Mouse (Mus musculus) neutrophil, adult 5-6 weeks (primary cell): ENCODE results near the gene Marc2. TPM values are rescaled to one million over a fixed set of nuclear protein-coding genes. Genes with fewer than 3 reads are reported as not detected.

Experiments used
- ATAC-seq: fragments of 151-379, 151-347 bp; 2 replicates; pipeline ENCODE4 v1.8.0; 2017; ENCODE audit warnings: mild to moderate bottlenecking, moderate TSS enrichment; ENCODE audit not compliant: insufficient number of reproducible peaks, poor library complexity, low FRiP score, severe bottlenecking; ENCODE audit errors: extremely low read depth
- total RNA-seq: library from RNA; stranded (forward); fragments of 200-1000 nt; gene quantifications from 2 replicates; pipeline ENCODE4 v1.2.3, GENCODE M21; 2017

Gene Marc2
- total RNA-seq, 1 experiment from 2014 or later, result 53.7 TPM

DNA sequence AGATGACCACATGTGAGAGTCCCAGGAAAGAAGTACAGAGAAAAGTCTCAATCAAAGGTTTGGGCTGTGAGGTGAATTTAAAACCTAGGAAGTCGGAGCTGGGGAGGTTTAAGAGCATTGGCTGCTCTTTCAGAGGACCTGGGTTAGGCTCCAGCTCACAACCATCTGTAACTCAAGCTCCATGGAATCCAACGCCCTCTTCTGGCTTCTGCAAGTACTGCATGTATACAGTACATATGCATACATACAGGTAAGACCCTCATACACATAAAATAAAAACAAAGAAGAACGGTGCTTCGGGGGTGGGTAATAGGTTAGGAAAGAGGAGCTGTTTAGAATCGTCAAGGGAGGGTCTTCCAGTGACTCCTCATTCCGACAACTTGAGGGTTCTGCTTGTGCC, 28.5 kb downstream of the Marc2 start:
- ATAC-seq, result no peak

DNA sequence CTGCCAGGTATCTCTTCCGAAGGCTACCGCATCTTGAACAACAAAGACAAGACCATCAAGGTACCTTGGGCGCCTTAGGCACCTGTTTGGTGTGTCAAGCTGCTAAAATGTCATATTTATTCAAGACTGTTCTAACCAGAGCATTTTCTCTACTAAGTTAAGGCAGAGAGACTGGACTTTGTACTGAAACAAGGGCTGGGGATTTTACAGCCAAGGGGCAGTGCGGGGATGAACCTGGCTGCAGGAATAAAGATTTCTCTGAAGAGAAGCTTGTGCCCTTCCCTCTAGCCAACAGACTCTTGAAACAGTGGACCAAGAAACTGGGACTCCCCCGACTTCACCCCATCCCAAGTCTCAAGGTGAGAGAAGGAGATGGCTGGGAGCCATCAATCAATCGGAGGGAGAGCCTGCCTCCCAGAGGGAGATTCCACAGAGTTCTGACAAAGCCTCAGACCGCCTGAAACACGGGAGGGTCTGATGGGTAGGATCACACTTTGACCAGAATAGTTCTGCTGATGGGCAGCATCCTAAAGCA, 34.5 kb downstream of the Marc2 start:
- ATAC-seq, result no peak

DNA sequence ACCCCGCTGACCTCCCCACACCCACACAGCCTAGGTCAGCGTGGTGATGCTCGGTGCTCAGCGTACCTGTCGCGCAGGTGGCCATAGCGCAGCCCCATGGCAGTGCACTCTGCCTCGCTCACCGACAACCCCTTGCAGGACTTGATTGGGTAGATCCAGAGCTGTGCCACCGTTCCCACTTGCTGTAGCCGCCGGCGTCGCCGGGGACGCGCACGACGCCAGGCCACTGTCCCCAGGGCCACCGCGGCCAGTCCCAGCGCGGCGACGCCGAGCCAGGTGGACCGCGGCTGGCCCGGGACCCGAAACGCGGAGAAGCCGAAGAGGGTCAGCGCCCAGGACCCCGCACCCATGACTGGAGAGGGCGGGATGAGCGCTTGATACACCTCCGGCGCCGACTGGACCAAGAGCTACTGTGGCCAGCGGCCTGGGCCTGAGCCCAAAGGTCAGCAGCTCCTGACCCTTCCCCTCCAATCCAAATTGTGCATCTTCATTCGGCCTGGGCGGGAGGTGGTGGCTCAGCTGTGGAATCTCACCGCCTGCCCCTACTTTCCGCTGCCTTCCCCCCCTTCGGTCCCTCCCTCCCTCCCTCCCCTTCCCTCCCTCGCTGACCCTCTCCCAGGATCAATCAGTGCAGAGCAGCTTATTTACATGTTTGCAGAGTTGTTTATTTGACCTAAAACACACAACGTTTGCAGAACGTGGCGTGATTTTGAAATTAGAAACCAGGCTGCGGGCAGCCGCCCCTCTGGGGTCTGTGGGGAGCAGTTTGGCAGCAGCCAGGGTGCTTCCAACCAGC, 35.3 kb downstream of the Marc2 start, which contains the start of gene Marc1:
Gene Marc1 (minus strand): TSS at position 534 of the 796 bp plus-strand sequence.
- no peak for ATAC-seq

DNA sequence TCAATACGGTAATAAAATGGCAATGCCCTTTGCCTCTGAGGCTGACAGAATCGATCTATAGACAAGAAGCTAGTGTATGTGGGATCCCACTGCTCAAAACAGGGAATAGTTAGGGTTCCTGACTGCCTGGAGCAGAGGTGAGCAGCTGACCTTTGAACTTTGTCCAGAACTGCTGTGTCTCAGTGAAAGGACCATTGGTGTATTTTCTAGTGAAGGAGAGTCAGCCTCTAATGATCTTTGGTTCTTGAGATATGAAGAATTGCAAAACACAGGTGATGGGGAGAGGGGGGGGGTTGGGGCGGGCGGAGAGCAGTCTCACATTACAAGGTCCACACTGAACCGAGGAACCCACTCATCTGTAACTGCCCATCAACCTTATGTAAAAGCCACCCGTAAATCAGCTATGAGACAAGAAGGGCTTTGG, 36.7 kb downstream of the Marc2 start:
- ATAC-seq, result no peak

DNA sequence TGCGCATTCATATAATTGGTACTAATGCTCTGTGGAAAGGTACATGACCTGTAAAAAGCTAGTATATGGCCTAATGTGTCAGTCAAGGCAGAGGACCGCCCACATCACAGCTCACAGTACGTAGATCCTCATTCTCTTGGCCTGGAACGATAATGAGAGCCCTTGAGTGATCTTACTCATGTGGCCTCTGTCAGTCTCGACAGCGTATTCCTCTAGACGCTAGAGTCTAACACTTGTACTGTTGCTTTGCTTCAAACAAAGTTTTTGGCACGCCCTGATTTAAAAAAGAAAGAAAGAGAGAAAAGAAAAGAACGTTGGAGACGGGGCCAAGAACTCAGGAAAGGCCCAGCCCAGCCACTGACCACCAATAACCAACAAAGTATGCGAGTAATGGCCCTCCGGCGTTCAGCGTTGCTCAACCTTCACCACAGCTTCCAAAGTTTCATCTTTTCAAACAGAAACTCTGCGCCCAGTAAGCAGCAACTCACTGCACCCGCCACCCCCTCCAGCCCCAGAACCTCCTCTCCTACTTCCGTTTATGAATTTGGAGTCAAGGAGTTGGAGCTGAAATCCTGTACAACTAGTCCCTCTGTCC, 37.7 kb downstream of the Marc2 start:
- ATAC-seq, result no peak

DNA sequence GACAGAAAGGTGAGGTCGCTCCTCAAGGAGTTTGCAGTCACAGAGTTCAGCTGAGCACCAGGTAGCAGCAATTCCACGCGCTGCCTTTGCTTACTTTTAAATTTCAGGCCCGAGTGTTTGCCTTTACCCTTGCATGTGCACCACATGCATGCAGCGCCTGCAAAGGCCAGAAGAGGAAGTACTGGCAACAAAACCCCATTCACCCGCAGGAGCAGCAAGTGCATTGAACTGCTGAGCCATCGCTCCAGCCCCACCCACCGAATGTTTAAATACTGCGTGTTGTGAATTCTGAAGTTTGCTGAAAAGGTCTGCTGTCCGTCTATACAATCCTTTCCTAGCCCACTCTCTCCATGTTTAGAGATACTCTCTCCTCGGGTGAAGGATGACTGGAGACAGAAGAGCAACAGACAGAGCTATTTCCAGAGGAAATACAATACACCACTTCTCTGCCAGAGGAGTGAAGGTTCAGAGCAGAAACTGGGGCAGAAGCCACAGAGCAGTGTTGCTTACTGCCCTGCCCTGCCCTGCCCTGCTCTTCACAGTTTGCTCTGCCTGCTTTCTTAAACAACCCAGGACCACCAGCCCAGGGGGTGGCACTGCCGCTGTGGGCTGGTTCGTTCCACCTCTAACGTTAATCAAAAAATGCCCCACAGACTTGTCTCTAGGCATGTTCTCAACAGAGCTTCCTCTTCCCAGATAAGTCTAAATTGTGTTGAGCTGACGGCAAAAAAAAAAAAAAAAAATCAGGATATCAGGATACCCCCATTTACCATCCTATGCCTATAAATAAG, 38.4 kb downstream of the Marc2 start:
- peak; percentile 68 for ATAC-seq

DNA sequence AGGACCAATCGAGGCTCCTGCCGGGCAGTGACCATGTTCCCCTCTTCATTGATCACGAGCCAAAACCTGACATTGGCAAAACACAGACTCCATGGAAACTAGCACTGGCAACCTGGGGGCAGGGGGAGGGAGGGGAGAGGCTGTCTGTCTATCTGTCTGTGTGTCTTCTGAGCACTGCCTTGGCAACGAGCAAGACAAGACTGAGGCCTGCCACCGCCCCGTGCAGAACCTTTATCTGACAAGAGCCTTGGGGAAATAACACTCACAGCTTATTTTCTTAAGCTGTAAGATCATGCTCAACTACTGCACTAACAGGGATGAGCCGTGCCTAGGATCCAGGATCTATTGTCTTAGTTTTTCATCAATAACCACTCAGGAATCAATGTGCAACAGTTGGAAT, 39.1 kb downstream of the Marc2 start:
- ATAC-seq, result no peak

DNA sequence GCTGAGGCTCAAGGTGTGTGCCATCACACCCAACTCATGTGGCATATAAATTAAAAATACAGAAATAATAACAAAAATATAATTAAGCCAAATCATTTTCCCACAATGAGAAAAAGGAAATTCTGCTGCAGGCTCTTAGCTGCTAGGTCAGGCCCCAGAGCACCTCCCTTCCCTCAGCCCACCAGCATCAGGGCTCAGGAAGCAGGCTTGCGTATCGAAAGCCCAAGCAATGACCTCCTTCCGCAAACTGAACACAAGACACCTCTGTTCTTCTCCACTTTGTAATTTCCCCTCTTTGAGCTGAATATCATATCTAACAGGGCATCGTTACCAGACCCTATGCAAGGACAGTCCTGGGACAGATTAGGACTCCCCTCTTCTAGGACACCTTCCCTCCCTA, 40.5 kb downstream of the Marc2 start:
- ATAC-seq, result no peak

DNA sequence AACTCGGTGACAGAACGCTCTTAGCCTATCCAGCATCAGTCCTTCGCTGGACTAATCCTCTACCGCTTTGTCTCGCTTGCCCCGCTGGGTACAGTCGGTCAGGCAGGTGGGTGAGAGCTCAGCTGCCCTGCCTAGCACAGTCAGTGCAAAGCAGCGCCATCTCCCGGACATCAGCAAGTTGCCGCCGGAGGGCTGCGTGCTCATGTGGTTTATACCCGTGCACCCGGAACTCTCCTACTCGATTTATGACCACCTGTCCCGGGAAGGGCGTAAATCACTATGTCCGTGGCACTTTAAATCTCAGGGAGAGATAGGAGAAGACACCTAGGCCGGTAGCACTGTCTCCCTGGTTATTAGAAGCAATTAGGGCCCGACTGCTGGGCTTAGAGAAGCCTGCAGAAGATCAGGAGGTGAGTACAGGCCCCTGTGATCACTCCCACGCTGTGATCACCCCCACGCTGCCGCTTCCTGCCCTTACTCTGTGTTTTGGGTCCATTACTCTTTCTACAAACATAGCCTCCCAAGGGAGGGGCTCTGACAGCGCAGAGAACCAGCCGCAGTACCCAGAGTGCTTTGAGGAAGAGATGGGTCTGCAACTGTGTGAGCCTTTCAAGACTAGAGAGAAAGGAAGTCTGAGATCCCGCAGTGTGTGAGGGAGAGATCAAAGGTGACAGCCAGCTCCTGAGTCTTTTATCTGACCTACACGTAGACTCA, 52.9 kb downstream of the Marc2 start:
- peak; percentile 77 for ATAC-seq

DNA sequence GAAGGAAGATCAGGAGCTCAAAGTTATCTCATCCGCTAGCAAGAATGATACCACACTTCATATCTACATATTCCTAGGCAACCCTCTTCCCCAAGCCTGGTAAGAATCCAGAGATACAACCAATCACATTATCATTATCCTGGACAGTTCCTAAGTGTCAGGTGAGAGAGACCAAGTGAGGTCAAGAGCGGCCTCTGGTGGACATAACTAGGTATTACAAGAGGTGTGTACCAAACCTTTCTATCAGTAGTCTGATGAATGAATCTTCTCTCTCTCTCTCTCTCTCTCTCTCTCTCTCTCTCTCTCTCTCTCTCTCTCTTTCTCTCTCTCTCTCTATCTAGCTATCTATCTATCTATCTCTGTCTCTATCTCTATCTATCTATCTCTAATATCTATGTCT, 55.1 kb downstream of the Marc2 start:
- peak; percentile 55; the same call in 1 of the 2 replicates for ATAC-seq

DNA sequence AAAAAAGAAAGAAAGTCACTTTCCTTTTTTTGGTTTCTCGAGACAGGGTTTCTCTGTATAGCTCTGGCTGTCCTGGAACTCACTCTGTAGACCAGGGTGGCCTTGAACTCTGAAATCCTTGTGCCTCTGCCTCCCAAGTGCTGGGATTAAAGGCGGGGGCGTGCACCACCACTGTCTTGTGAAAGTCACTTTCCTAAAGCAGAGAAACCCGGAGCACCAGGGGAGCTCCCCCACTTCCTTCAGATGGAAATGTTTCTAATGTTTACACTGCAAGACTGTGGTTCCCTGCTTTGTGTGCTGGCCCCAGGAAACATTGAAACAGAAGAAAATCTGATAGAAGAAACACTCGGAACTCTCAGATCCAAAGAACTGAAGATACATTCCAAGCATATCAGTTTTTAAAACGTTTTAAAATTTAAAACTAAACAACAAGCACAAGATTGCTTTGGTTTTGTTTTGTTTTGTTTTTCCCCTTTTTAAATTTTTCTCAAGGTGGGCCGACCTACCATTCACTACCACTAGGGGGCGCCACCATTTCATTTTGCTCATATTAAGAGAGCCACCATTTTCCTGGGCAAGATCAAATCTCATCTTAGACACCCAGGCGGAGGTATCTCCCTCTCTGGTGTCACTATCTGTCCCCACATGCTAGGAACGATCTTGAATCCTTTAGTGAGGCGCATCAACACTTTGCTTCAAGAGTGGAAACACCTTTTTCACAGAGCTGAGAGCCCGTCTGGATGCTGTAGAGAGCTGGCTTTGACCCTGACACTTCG, 59.7 kb downstream of the Marc2 start:
- no peak for ATAC-seq

DNA sequence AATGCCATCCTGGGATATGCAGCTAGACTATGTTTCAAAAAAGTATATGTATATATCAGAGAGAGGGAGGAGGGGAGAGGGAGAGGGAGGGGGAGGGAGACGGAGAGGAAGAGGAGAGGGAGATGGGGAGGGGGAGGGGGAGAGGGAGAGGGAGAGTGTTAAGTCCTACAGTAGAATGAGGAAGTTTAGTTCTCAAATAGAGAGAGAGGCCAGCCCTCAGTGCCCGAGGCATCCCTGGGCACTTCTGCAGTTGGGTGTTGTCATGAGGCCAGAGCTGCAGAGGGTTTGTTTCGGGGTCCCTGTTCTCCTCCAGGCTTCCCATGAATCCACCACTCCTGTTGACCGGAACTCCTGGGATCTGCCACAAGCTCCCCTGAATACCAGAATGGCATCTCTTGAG, 62.6 kb downstream of the Marc2 start:
- ATAC-seq, result no peak

DNA sequence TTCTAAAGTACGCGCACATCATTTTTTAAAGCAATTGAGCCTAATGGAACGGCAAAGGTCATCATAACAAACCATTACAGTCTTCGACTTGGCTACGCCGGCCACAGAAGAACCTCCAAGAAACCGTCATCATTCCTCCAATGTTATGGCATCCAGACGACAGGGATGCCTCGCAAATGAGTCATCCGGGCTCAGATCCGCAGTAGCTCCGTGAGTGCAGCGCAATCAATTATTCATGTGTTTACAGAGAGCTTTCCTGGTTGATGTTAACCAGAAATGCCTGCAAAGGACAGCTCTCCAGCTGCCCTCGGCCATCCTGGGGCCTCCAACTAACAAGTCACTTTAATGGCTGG, 64.1 kb downstream of the Marc2 start:
- no peak for ATAC-seq

DNA sequence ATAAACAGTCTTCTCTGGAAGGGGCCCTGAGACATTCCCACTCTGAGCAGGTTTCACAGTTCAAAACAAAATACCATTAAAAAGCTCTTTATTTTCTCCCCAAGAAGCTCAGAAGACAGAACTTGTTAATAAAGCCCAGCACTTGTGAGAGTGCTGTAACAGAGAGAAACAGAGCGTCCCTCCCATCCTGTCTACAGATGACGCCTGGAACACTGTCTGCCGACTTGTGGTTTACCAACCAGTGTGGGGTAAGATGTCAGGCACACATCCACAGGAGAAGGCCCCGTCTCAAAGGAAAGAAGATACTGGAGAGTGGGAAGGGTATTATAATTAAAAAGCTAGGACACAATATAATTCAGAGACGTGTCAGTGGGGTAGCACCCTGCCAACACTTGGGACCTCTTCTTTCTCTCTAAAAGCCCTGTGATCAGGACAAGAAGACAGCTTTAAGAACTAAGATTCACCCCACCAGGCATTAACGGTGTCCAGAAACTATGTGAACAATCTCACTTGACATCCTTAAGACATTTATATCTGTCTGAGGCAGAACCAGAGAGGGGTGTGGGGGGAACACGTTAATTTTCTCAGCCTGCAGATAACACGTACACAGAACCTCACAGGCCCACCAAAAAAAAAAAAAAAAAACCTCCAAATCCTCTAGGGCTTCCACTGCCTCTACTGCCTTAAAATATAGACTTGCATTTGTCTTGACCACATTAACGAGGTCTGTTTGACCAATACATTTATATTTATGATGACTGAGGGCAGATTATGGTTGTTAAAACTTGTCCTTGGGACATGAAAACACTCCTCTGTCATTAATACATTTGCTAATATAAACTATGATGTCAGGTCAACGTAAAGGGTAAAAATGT, 64.7 kb downstream of the Marc2 start:
- no peak for ATAC-seq

DNA sequence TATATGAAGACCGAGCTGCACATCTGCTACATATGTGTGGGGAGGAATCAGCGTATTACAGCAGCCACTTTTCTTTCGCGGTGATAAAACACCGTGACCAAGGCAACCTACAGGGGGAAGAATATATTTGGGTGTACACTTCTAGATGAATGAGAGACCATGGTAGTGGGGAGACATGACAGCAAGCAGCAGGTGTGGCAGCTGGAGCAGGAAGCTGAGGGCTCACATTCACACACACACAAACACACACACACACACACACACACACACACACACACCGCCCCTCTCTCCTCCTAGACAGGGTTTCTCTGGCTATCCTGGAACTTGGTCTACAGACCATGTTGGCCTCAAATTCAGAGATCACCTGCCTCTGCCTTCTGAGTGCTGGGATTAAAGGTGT, 68.1 kb downstream of the Marc2 start:
- ATAC-seq, result no peak

DNA sequence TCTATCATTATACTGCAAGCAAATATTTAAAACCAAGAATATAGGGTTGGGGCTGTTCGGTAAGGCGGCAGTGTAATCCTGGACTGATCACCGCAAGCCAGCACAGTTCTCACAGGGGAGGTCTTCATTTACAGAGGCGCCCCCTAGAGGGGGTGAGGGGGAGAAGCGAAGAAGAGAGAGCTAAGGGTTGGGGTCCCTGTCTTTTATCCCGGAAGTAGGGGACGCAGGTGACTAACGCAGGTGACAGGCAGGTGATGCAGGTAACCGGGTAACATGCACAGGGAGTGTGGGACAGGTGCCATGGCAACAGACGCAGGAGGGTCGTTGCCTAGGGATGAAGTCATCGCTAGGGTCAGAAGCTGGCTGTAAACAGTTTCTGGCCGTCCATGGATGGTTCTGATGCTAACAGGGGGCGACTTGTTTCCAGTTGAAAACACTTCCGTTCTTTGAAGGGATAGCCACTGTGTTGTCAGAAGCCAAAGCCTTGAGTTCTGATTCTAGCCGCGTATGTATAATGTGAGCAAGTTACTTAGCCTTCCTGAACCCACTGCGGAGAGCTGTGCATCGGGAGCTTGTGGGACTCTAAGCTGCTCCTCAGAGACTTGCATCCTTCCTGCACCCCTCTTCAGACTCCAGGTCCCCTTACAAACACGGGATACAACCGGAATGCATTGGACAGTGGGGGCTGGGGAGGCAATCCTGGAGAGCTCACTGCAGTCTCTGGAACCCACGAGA, 69.0 kb downstream of the Marc2 start:
- no peak for ATAC-seq

DNA sequence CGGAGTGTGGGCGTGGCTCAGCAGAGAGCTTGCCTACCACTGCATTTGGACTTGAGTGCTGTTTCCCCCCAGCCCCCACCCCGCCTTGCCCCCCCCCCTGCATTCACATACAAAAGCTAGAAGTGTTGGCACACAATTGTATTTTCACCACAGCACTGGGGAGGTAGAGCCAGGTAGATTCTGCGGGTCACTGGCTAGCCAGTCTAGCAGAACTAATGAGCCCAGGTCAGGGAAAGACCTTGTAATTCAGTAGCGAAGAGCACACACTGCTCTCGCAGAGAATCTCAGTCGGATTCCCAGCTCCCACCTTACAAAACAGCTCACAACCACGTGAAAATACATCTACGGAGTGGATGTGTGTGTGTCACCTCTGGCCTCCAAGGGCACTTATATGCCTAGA, 71.0 kb downstream of the Marc2 start:
- ATAC-seq, result no peak
